Mouse (Mus musculus): Measurements from ENCODE around the gene Rtl8c. TPM values are rescaled to one million over a fixed set of nuclear protein-coding genes. Genes with fewer than 3 reads are reported as not detected.
"Not testable (repeated sequence)": the region's sequence is repeated elsewhere in the genome, so short reads cannot be mapped to it uniquely, and the experiment has no call there.

Rtl8c gene
- polyA plus RNA-seq, 2 experiments: 1.2 to 1.9 TPM

GRCm38 (mm10) chrX:53645885-53646284 lies 38.1 kb downstream of the Rtl8c start:
- Histone ChIP-seq H3K4me2 (ENCODE audit: low read depth) (no peak overlapping the region), H3K4me1 (replicated peaks; ENCODE audit: control insufficient read depth in 2 of 2, insufficient read depth in 2 of 2, low read length in 1 of 2) (no peaks in the 10 kb centered on the region), H3K9ac (replicated peaks) (no peak overlapping the region), H3K27me3 (ENCODE audit: control insufficient read depth, insufficient read depth, low read length) (no peaks in the 10 kb centered on the region), H3K27ac (no peak overlapping the region), H3K9me3 (ENCODE audit: control insufficient read depth, low read length) (no peaks in the 10 kb centered on the region), H3K36me3 (replicated peaks; ENCODE audit: control insufficient read depth, insufficient read depth, low read depth) (no peaks in the 10 kb centered on the region), H3K4me3 (ENCODE audit: insufficient read depth in 1 of 2, low read depth in 2 of 2, low read length in 2 of 2) (no peak overlapping the region)
- WGBS (ENCODE audit: insufficient replicate concordance): 56% methylated on average over 6 of the region's 6 CpGs
- DNase-seq (ENCODE audit: low read depth in 3 of 3, low spot score in 3 of 3): no peak
- TF ChIP-seq CTCF (IDR thresholded peaks at IDR 0.05; ENCODE audit: low read depth) (no peak), EP300 (IDR thresholded peaks at IDR 0.05; ENCODE audit: low read depth) (no peak)
- no peak for ATAC-seq (ENCODE audit: insufficient read depth)

DNA sequence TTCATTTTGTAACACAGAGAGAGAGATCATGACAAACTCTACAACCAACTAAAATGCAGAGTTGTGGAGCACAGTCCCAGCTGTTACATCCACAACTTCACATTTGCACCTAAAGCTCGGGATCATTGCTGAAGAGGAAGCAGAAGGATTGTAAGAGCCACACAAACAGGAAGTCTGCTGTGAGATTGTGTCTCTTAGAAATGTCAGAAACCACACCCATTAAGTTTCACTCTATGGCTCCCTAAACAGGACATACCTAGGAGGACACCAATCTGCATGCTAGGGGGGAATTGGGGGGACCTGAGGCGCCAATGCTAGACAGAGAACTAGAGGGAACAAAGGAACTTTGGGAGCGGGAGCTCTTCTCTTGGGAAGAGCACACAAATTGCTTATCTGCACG lies 45.1 kb downstream of the Rtl8c start:
- not testable (repeated sequence) for H3K36me3 ChIP-seq (replicated peaks; ENCODE audit: control insufficient read depth, insufficient read depth, low read depth); H3K27ac ChIP-seq; H3K9me3 ChIP-seq (ENCODE audit: control insufficient read depth, low read length); H3K4me2 ChIP-seq (ENCODE audit: low read depth); H3K27me3 ChIP-seq (ENCODE audit: control insufficient read depth, insufficient read depth, low read length); H3K4me1 ChIP-seq (replicated peaks; ENCODE audit: control insufficient read depth in 2 of 2, insufficient read depth in 2 of 2, low read length in 1 of 2); ATAC-seq (ENCODE audit: insufficient read depth); DNase-seq (ENCODE audit: low read depth in 3 of 3, low spot score in 3 of 3); H3K4me3 ChIP-seq (ENCODE audit: insufficient read depth in 1 of 2, low read depth in 2 of 2, low read length in 2 of 2); H3K9ac ChIP-seq (replicated peaks)
- 28% methylated on average over 4 of the region's 4 CpGs for WGBS (ENCODE audit: insufficient replicate concordance)

Other genes starting within 250 kb of the Rtl8c start
- gene Mospd1, start 237.5 kb upstream of the Rtl8c start, polyA plus RNA-seq (2012; rRNA removed): 6.4 and 10.6 TPM in 2 replicates
- gene Mospd1, start 237.5 kb upstream of the Rtl8c start, polyA plus RNA-seq (2014; fragmentation: Nextera tagmentation; extraction: Ambion mirVana): 39.0 and 39.7 TPM in 2 replicates
- gene Etd, start 173.1 kb upstream of the Rtl8c start, polyA plus RNA-seq (2012; rRNA removed): not detected in 2 replicates
- not detected in 2 replicates for gene Etd, start 173.1 kb upstream of the Rtl8c start, polyA plus RNA-seq (2014; fragmentation: Nextera tagmentation; extraction: Ambion mirVana)
- gene Gm14597, start 947 bp downstream of the Rtl8c start, polyA plus RNA-seq (2012; rRNA removed): not detected in 2 replicates
- gene Gm14597, start 947 bp downstream of the Rtl8c start, polyA plus RNA-seq (2014; fragmentation: Nextera tagmentation; extraction: Ambion mirVana): not detected in 2 replicates
- 5.2 and 5.9 TPM in 2 replicates for gene Rtl8a, start 35.6 kb downstream of the Rtl8c start, polyA plus RNA-seq (2012; rRNA removed)
- 3.5 and 5.3 TPM in 2 replicates for gene Rtl8a, start 35.6 kb downstream of the Rtl8c start, polyA plus RNA-seq (2014; fragmentation: Nextera tagmentation; extraction: Ambion mirVana)
- gene Rtl8b, start 62.4 kb downstream of the Rtl8c start, polyA plus RNA-seq (2012; rRNA removed): 6.7 and 7.9 TPM in 2 replicates
- 4.2 and 4.3 TPM in 2 replicates for gene Rtl8b, start 62.4 kb downstream of the Rtl8c start, polyA plus RNA-seq (2014; fragmentation: Nextera tagmentation; extraction: Ambion mirVana)
- 0.03 and 0.06 TPM in 2 replicates for gene 4930502E18Rik, start 116.8 kb downstream of the Rtl8c start, polyA plus RNA-seq (2012; rRNA removed)
- gene 4930502E18Rik, start 116.8 kb downstream of the Rtl8c start, polyA plus RNA-seq (2014; fragmentation: Nextera tagmentation; extraction: Ambion mirVana): not detected in 2 replicates
- gene 1700013H16Rik, start 149.8 kb downstream of the Rtl8c start, polyA plus RNA-seq (2012; rRNA removed): not detected in 2 replicates
- gene 1700013H16Rik, start 149.8 kb downstream of the Rtl8c start, polyA plus RNA-seq (2014; fragmentation: Nextera tagmentation; extraction: Ambion mirVana): not detected in 2 replicates
- gene Zfp36l3, start 168.4 kb downstream of the Rtl8c start, polyA plus RNA-seq (2012; rRNA removed): 0.02 TPM in 1 of 2 replicates, not detected in the other
- not detected in 2 replicates for gene Zfp36l3, start 168.4 kb downstream of the Rtl8c start, polyA plus RNA-seq (2014; fragmentation: Nextera tagmentation; extraction: Ambion mirVana)
- 0.32 and 1.3 TPM in 2 replicates for gene Xlr, start 189.7 kb downstream of the Rtl8c start, polyA plus RNA-seq (2012; rRNA removed)
- 2.1 and 3.3 TPM in 2 replicates for gene Xlr, start 189.7 kb downstream of the Rtl8c start, polyA plus RNA-seq (2014; fragmentation: Nextera tagmentation; extraction: Ambion mirVana)